Mouse (Mus musculus) brain, embryonic 14.5 days (tissue): ENCODE results near the gene Scml4.

Experiments
- CTCF ChIP-seq: fragments of 200-500 bp; IDR thresholded peaks from 2 replicates; pipeline ENCODE4 v1.5.1; 2012; ENCODE audit warnings: inconsistent platforms, mild to moderate bottlenecking, moderate library complexity, borderline replicate concordance; ENCODE audit not compliant: insufficient read depth, insufficient read length; ENCODE audit errors: extremely low read depth
- POLR2A ChIP-seq: fragments of 200-500 bp; IDR thresholded peaks from 2 replicates; pipeline ENCODE4 v1.6.1; 2012; ENCODE audit warnings: mild to moderate bottlenecking, inconsistent platforms, borderline replicate concordance; ENCODE audit not compliant: poor library complexity, insufficient read depth, insufficient read length, severe bottlenecking; ENCODE audit errors: extremely low read depth

- TF ChIP-seq POLR2A (no peak), CTCF (no peak)
Measured at GRCm38 (mm10) chr10:42897632-42898031, 37.5 kb downstream of the Scml4 start.
